Mouse (Mus musculus) bone marrow, adult 2 months (tissue): Measurements from ENCODE around the gene Kctd21.

Source experiments
- CTCF ChIP-seq: fragments of 200-500 bp; IDR thresholded peaks from 2 replicates; pipeline ENCODE4 v1.5.1; 2011; ENCODE audit warnings: low read length, control low read depth; ENCODE audit not compliant: control insufficient read depth, insufficient read depth
- POLR2A ChIP-seq: fragments of 200-500 bp; IDR thresholded peaks from 2 replicates; pipeline ENCODE4 v1.6.1; 2011; ENCODE audit warnings: low read depth, mild to moderate bottlenecking, control low read depth, low read length, borderline replicate concordance; ENCODE audit not compliant: control insufficient read depth

GRCm38 (mm10) chr7:97296986-97297385 lies 35.1 kb upstream of the Kctd21 start:
- TF ChIP-seq CTCF (no peak), POLR2A (no peak)
